Mouse (Mus musculus): ENCODE data around the gene Il1b. TPM values are rescaled to one million over a fixed set of nuclear protein-coding genes. Genes with fewer than 3 reads are reported as not detected.

Gene Il1b
- polyA plus RNA-seq, 1 experiment from 2014 or later: not detected

GRCm38 (mm10) chr2:129360975-129361560 lies 9.9 kb downstream of the Il1b start:
- Histone ChIP-seq H3K4me2 (replicated peaks) (no peak overlapping the region), H3K9ac (no peak overlapping the region), H3K4me1 (no peaks in the 10 kb centered on the region), H3K27ac (no peak overlapping the region), H3K36me3 (no peaks in the 10 kb centered on the region), H3K4me3 (no peak overlapping the region), H3K27me3 (no peaks in the 10 kb centered on the region), H3K9me3 (replicated peaks) (no peaks in the 10 kb centered on the region)
- WGBS: 87% methylated on average over 3 of the region's 3 CpGs
- ATAC-seq (ENCODE audit: low FRiP score): no peak

GRCm38 (mm10) chr2:129360197-129360596 lies 10.7 kb downstream of the Il1b start:
- H3K4me3 ChIP-seq: no peak overlapping the region
- no peak overlapping the region for H3K9ac ChIP-seq
- no peak for ATAC-seq (ENCODE audit: low FRiP score)
- H3K27me3 ChIP-seq: no peaks in the 10 kb centered on the region
- no peaks in the 10 kb centered on the region for H3K9me3 ChIP-seq (replicated peaks)
- WGBS: 91% methylated on average over 10 of the region's 10 CpGs
- H3K4me1 ChIP-seq: no peaks in the 10 kb centered on the region
- no peak overlapping the region for H3K27ac ChIP-seq
- no peaks in the 10 kb centered on the region for H3K36me3 ChIP-seq
- H3K4me2 ChIP-seq (replicated peaks): no peak overlapping the region

GRCm38 (mm10) chr2:129338138-129338621 lies 32.8 kb downstream of the Il1b start:
- H3K9me3 ChIP-seq (replicated peaks): 0 out of 2 replicates have a peak, but pooled peaks cover 6% of the 10 kb centered on the region
- 80% methylated on average over 6 of the region's 6 CpGs for WGBS
- H3K4me3 ChIP-seq: no peak overlapping the region
- no peak overlapping the region for H3K27ac ChIP-seq
- no peak overlapping the region for H3K9ac ChIP-seq
- H3K36me3 ChIP-seq: no peaks in the 10 kb centered on the region
- no peak for ATAC-seq (ENCODE audit: low FRiP score)
- no peaks in the 10 kb centered on the region for H3K4me1 ChIP-seq
- no peak overlapping the region for H3K4me2 ChIP-seq (replicated peaks)
- H3K27me3 ChIP-seq: no peaks in the 10 kb centered on the region

GRCm38 (mm10) chr2:129333471-129333870 lies 37.5 kb downstream of the Il1b start:
- H3K4me3 ChIP-seq: no peak overlapping the region
- 66% methylated on average over 4 of the region's 4 CpGs for WGBS
- no peaks in the 10 kb centered on the region for H3K27me3 ChIP-seq
- H3K9me3 ChIP-seq (replicated peaks): no peaks in the 10 kb centered on the region
- ATAC-seq (ENCODE audit: low FRiP score): no peak
- H3K27ac ChIP-seq: no peak overlapping the region
- H3K36me3 ChIP-seq: no peaks in the 10 kb centered on the region
- no peak overlapping the region for H3K4me2 ChIP-seq (replicated peaks)
- H3K4me1 ChIP-seq: no peaks in the 10 kb centered on the region
- H3K9ac ChIP-seq: no peak overlapping the region

- H3K9ac ChIP-seq: no peak overlapping the region
- no peak overlapping the region for H3K27ac ChIP-seq
- 92% methylated on average over 13 of the region's 13 CpGs for WGBS
- H3K27me3 ChIP-seq: no peaks in the 10 kb centered on the region
- no peak for ATAC-seq (ENCODE audit: low FRiP score)
- no peaks in the 10 kb centered on the region for H3K4me1 ChIP-seq
- H3K4me2 ChIP-seq (replicated peaks): no peak overlapping the region
- no peaks in the 10 kb centered on the region for H3K9me3 ChIP-seq (replicated peaks)
- no peaks in the 10 kb centered on the region for H3K36me3 ChIP-seq
- H3K4me3 ChIP-seq: no peak overlapping the region
These were observed 40.4 kb downstream of the Il1b start for GRCm38 (mm10) chr2:129330540-129330939.

- H3K4me1 ChIP-seq: no peaks in the 10 kb centered on the region
- no peaks in the 10 kb centered on the region for H3K36me3 ChIP-seq
- H3K27ac ChIP-seq: no peak overlapping the region
- 75% methylated on average over 7 of the region's 7 CpGs for WGBS
- ATAC-seq (ENCODE audit: low FRiP score): no peak
- no peak overlapping the region for H3K4me3 ChIP-seq
- H3K4me2 ChIP-seq (replicated peaks): no peak overlapping the region
- no peaks in the 10 kb centered on the region for H3K9me3 ChIP-seq (replicated peaks)
- H3K9ac ChIP-seq: no peak overlapping the region
- no peaks in the 10 kb centered on the region for H3K27me3 ChIP-seq
These were observed 40.9 kb downstream of the Il1b start for GRCm38 (mm10) chr2:129330024-129330423.

GRCm38 (mm10) chr2:129328238-129328637 lies 42.7 kb downstream of the Il1b start:
- no peak for ATAC-seq (ENCODE audit: low FRiP score)

GRCm38 (mm10) chr2:129324216-129324615 lies 46.7 kb downstream of the Il1b start:
- Histone ChIP-seq H3K27ac (no peak overlapping the region), H3K9me3 (replicated peaks) (no peaks in the 10 kb centered on the region), H3K36me3 (no peaks in the 10 kb centered on the region), H3K9ac (no peak overlapping the region), H3K27me3 (no peaks in the 10 kb centered on the region), H3K4me3 (no peak overlapping the region), H3K4me2 (replicated peaks) (no peak overlapping the region), H3K4me1 (no peaks in the 10 kb centered on the region)
- ATAC-seq (ENCODE audit: low FRiP score): no peak
- WGBS: 80% methylated on average over 3 of the region's 3 CpGs

More at GRCm38 (mm10) chr2:129328238-129328637, 42.7 kb downstream of the Il1b start:
- Histone ChIP-seq H3K4me3 (no peak overlapping the region), H3K9ac (no peak overlapping the region), H3K27me3 (no peaks in the 10 kb centered on the region), H3K4me2 (replicated peaks) (no peak overlapping the region), H3K9me3 (replicated peaks) (no peaks in the 10 kb centered on the region), H3K4me1 (no peaks in the 10 kb centered on the region), H3K36me3 (no peaks in the 10 kb centered on the region), H3K27ac (no peak overlapping the region)
- WGBS: 81% methylated on average over 4 of the region's 4 CpGs

- Histone ChIP-seq H3K27me3 (no peaks in the 10 kb centered on the region), H3K9me3 (replicated peaks) (no peaks in the 10 kb centered on the region), H3K27ac (no peak overlapping the region), H3K4me1 (no peaks in the 10 kb centered on the region), H3K9ac (no peak overlapping the region), H3K4me2 (replicated peaks) (no peak overlapping the region), H3K4me3 (no peak overlapping the region), H3K36me3 (no peaks in the 10 kb centered on the region)
- WGBS: 76% methylated on average over 1 of the region's 1 CpGs
- no peak for ATAC-seq (ENCODE audit: low FRiP score)
These were observed 48.8 kb downstream of the Il1b start for GRCm38 (mm10) chr2:129322117-129322635.

- H3K27ac ChIP-seq: no peak overlapping the region
- H3K4me2 ChIP-seq (replicated peaks): no peak overlapping the region
- H3K9me3 ChIP-seq (replicated peaks): no peaks in the 10 kb centered on the region
- H3K27me3 ChIP-seq: no peaks in the 10 kb centered on the region
- H3K4me1 ChIP-seq: no peaks in the 10 kb centered on the region
- H3K4me3 ChIP-seq: no peak overlapping the region
- no peaks in the 10 kb centered on the region for H3K36me3 ChIP-seq
- H3K9ac ChIP-seq: no peak overlapping the region
- 83% methylated on average over 8 of the region's 8 CpGs for WGBS
- no peak for ATAC-seq (ENCODE audit: low FRiP score)
These were observed 50.8 kb downstream of the Il1b start for GRCm38 (mm10) chr2:129320033-129320605.

- Histone ChIP-seq H3K4me1 (no peaks in the 10 kb centered on the region), H3K36me3 (no peaks in the 10 kb centered on the region), H3K27ac (no peak overlapping the region), H3K9me3 (replicated peaks) (no peaks in the 10 kb centered on the region), H3K4me3 (no peak overlapping the region), H3K27me3 (no peaks in the 10 kb centered on the region), H3K4me2 (replicated peaks) (no peak overlapping the region), H3K9ac (no peak overlapping the region)
- no peak for ATAC-seq (ENCODE audit: low FRiP score)
- 78% methylated on average over 4 of the region's 4 CpGs for WGBS
These were observed 55.1 kb downstream of the Il1b start for GRCm38 (mm10) chr2:129315831-129316230.

- no peak overlapping the region for H3K27ac ChIP-seq
- no peaks in the 10 kb centered on the region for H3K27me3 ChIP-seq
- H3K4me3 ChIP-seq: no peak overlapping the region
- WGBS: 87% methylated on average over 6 of the region's 6 CpGs
- no peaks in the 10 kb centered on the region for H3K36me3 ChIP-seq
- no peaks in the 10 kb centered on the region for H3K4me1 ChIP-seq
- H3K9me3 ChIP-seq (replicated peaks): no peaks in the 10 kb centered on the region
- no peak for ATAC-seq (ENCODE audit: low FRiP score)
- no peak overlapping the region for H3K4me2 ChIP-seq (replicated peaks)
- H3K9ac ChIP-seq: no peak overlapping the region
These were observed 56.1 kb downstream of the Il1b start for GRCm38 (mm10) chr2:129314880-129315279.
